Mouse (Mus musculus) adrenal gland, postnatal 14 days (tissue): ENCODE measurements at regions not wholly inside any gene's neighbourhood (a gene's known extent, or its start where the extent isn't known, plus 50 kb on each side); places are given as distances from the start of the nearest gene placed in this dataset.

Experiments used
- DNase-seq: peaks from one replicate; pipeline ENCODE4 v3.0.0; 2021; ENCODE audit warnings: mixed read lengths

- no peak for DNase-seq
Measured at GRCm38 (mm10) chr4:5206394-5207099, 413.4 kb upstream of the Impad1 start.

GRCm38 (mm10) chr4:5205328-5206208, 412.4 kb upstream of the Impad1 start:
- DNase-seq: peak; percentile 13

GRCm38 (mm10) chr4:5194272-5194671, 401.1 kb upstream of the Impad1 start:
- no peak for DNase-seq

GRCm38 (mm10) chr4:5181591-5181990, 388.4 kb upstream of the Impad1 start:
- no peak for DNase-seq

- DNase-seq: peak; percentile 23
Measured at GRCm38 (mm10) chr4:5178991-5179693, 386.0 kb upstream of the Impad1 start.

- DNase-seq: no peak
Measured at GRCm38 (mm10) chr4:5165263-5165662, 372.1 kb upstream of the Impad1 start.

- DNase-seq: no peak
Measured at GRCm38 (mm10) chr4:5160931-5161330, 367.8 kb upstream of the Impad1 start.

- no peak for DNase-seq
Measured at GRCm38 (mm10) chr4:5130726-5131125, 337.6 kb upstream of the Impad1 start.

- no peak for DNase-seq
Measured at GRCm38 (mm10) chr4:5126059-5126458, 332.9 kb upstream of the Impad1 start.

GRCm38 (mm10) chr4:5098411-5098810, 305.3 kb upstream of the Impad1 start:
- no peak for DNase-seq

- no peak for DNase-seq
Measured at GRCm38 (mm10) chr4:5078723-5079122, 285.6 kb upstream of the Impad1 start.

GRCm38 (mm10) chr4:5074754-5075153, 281.6 kb upstream of the Impad1 start:
- no peak for DNase-seq

GRCm38 (mm10) chr4:5071243-5071642, 278.1 kb upstream of the Impad1 start:
- no peak for DNase-seq

- no peak for DNase-seq
Measured at GRCm38 (mm10) chr4:5059290-5059955, 266.3 kb upstream of the Impad1 start.

- no peak for DNase-seq
Measured at GRCm38 (mm10) chr4:5029929-5030328, 236.8 kb upstream of the Impad1 start.

- no peak for DNase-seq
Measured at GRCm38 (mm10) chr4:4987491-4987890, 194.3 kb upstream of the Impad1 start.

GRCm38 (mm10) chr4:4983474-4984194, 190.5 kb upstream of the Impad1 start:
- no peak for DNase-seq

- DNase-seq: no peak
Measured at GRCm38 (mm10) chr4:4971800-4972319, 178.7 kb upstream of the Impad1 start.

- no peak for DNase-seq
Measured at GRCm38 (mm10) chr4:4948956-4949355, 155.8 kb upstream of the Impad1 start.

GRCm38 (mm10) chr4:4944498-4944897, 151.3 kb upstream of the Impad1 start:
- no peak for DNase-seq

GRCm38 (mm10) chr4:4925741-4926140, 132.6 kb upstream of the Impad1 start:
- no peak for DNase-seq
